8 mouse cellular contexts compared by ENCODE assay signal in genomic region chr14:31168425-31168824, GRCm38 (mm10). TPM values are rescaled to one million over a fixed set of nuclear protein-coding genes. Genes with fewer than 3 reads are reported as not detected.
A peak's percentile ranks its signal among the peaks of the same experiment; 100 is the strongest.
DNase-seq lines count a peak whose midpoint lies in the region; ATAC-seq and TF ChIP-seq lines count a peak whose summit lies in the region.

Stab1 (minus strand) TSS chr14:31168641.

- H3K9ac ChIP-seq in heart, adult 2 months (ENCODE audit: low read depth, low read length): peak within 1 kb of the TSS; percentile 77
- no peak within 1 kb of the TSS for H3K9ac ChIP-seq in neural tube, embryonic 12.5 days

- H3K27ac ChIP-seq in left cerebral cortex, adult 2 months: no peak within 1 kb of the TSS
- peak within 1 kb of the TSS; percentile 83 for H3K27ac ChIP-seq in heart, adult 2 months
- no peak within 1 kb of the TSS for H3K27ac ChIP-seq in neural tube, embryonic 12.5 days

- DNase-seq in left cerebral cortex, adult 2 months (ENCODE audit: extremely low spot score in 1 of 2, low spot score in 2 of 2): no peak
- DNase-seq in left cerebral cortex, adult 11 months (ENCODE audit: low spot score): no peak
- peak; percentile 76 to 77 for DNase-seq in heart, adult 2 months
- peak; percentile 47 for DNase-seq in kidney, adult 18-20 months
- DNase-seq in liver: peak; percentile 32
- no peak for DNase-seq in cerebellum, postnatal 36 days

- peak; percentile 87; the same call in 1 of the 2 replicates for TF ChIP-seq EP300 in heart, adult 2 months (IDR thresholded peaks at IDR 0.05; ENCODE audit: insufficient read depth, low read depth, low read length)

- WGBS in heart, adult 2 months: 24% methylated on average over 10 of the region's 10 CpGs
- WGBS in neural tube, embryonic 12.5 days: 50% methylated on average over 10 of the region's 10 CpGs

- H3K27me3 ChIP-seq in heart, adult 2 months (ENCODE audit: control insufficient read depth, insufficient read depth, low read length): no peaks in the 10 kb centered on the region
- H3K27me3 ChIP-seq in neural tube, embryonic 12.5 days (replicated peaks): no peaks in the 10 kb centered on the region

- peak within 1 kb of the TSS; percentile 28 for H3K4me3 ChIP-seq in left cerebral cortex, adult 2 months
- peak within 1 kb of the TSS; percentile 51 for H3K4me3 ChIP-seq in heart, adult 2 months
- no peak within 1 kb of the TSS for H3K4me3 ChIP-seq in neural tube, embryonic 12.5 days

- no peak for ATAC-seq in neural tube, embryonic 12.5 days (ENCODE audit: low FRiP score, low read depth)
- no peak for ATAC-seq in monocyte, adult 5-6 weeks (replicated peaks; ENCODE audit: insufficient number of reproducible peaks, low FRiP score, low TSS enrichment, poor library complexity, severe bottlenecking)

- peaks cover 3% of the 10 kb centered on the region; the same call in 1 of the 2 replicates for H3K36me3 ChIP-seq in heart, adult 2 months (ENCODE audit: control insufficient read depth, insufficient read depth, low read length)
- peaks cover 36% of the 10 kb centered on the region for H3K36me3 ChIP-seq in neural tube, embryonic 12.5 days

- no peak for TF ChIP-seq CTCF in left cerebral cortex, adult 2 months (IDR thresholded peaks at IDR 0.05)
- TF ChIP-seq CTCF in heart, adult 2 months (IDR thresholded peaks at IDR 0.05): no peak

- H3K4me1 ChIP-seq in heart, adult 2 months (ENCODE audit: control insufficient read depth, insufficient read depth, low read length): peaks cover 11% of the 10 kb centered on the region
- H3K4me1 ChIP-seq in neural tube, embryonic 12.5 days: no peaks in the 10 kb centered on the region

- H3K79me2 ChIP-seq in heart, adult 2 months (replicated peaks; ENCODE audit: control insufficient read depth, insufficient read depth, low read length): no peaks in the 10 kb centered on the region

- no peaks in the 10 kb centered on the region for H3K9me3 ChIP-seq in neural tube, embryonic 12.5 days

- intact Hi-C loops in left cerebral cortex, adult 2 months (cut with DNase I): no loop called here
- intact Hi-C loops in heart, adult 2 months (cut with DNase I): loop anchor here (2.0 kb wide), 1 partner anchor 26 kb away; no protein-coding TSS in a partner anchor

- TF ChIP-seq POLR2A in heart, adult 2 months (IDR thresholded peaks at IDR 0.05; ENCODE audit: insufficient read depth, low read depth, low read length): peak; percentile 86

- 0 out of 2 replicates have a peak within 1 kb of the TSS, but pooled peaks have one; percentile 4 for H3K4me2 ChIP-seq in neural tube, embryonic 12.5 days (replicated peaks)

RNA-seq across cellular contexts. Expression of gene Stab1, which starts in this region (rescaled TPM):
- total RNA-seq in left cerebral cortex, adult 2 months (2021): 10 to 100 TPM; 21.2 to 29.4 TPM
- 10 to 100 TPM; 64.2 to 65.0 TPM for total RNA-seq in heart, adult 2 months (2021)
- polyA plus RNA-seq in heart, adult 2 months (2012; rRNA removed): 77.0 and 90.8 TPM in 2 replicates
- polyA plus RNA-seq in neural tube, embryonic 12.5 days (2016; fragmentation: Nextera tagmentation; extraction: Ambion mirVana): 26.0 and 27.3 TPM in 2 replicates
- not detected in 3 replicates for total RNA-seq in monocyte, adult 5-6 weeks (2017)

Comparison
In these comparisons a context has a peak if more than half of its experiments do, and no peak if none do; other contexts are left out.
1. RNA of gene Stab1 (total RNA-seq): 64.2 to 65.0 TPM in heart, adult 2 months and 21.2 to 29.4 TPM in left cerebral cortex, adult 2 months; not detected in monocyte, adult 5-6 weeks; every median in the first group is over 10 times any median in the second.
2. DNase-seq: peak in heart, adult 2 months (2 of 2), kidney, adult 18-20 months (single experiment) and liver (single experiment); none in left cerebral cortex, adult 2 months (0 of 2), left cerebral cortex, adult 11 months (single experiment) and cerebellum, postnatal 36 days (0 of 2).